Mouse (Mus musculus) lung, postnatal 0 days (tissue): ENCODE data around the gene Aif1.

Experiments used
- CTCF ChIP-seq: IDR thresholded peaks from 2 replicates; pipeline ENCODE4 v1.5.1; 2016; ENCODE audit warnings: antibody characterized with exemption, mild to moderate bottlenecking
- EP300 ChIP-seq: IDR thresholded peaks from 2 replicates; pipeline ENCODE4 v1.6.1; 2016; ENCODE audit warnings: antibody characterized with exemption, mild to moderate bottlenecking, control low read depth

- TF ChIP-seq CTCF (peak; percentile 60), EP300 (no peak)
Measured at GRCm38 (mm10) chr17:35121871-35122303, 54.0 kb downstream of the Aif1 start, which contains the start of gene Csnk2b.
